Mouse (Mus musculus) spleen, adult 2 months (tissue): ENCODE results near the gene Slc38a1. TPM values are rescaled to one million over a fixed set of nuclear protein-coding genes. Genes with fewer than 3 reads are reported as not detected.
A peak's percentile ranks its signal among the peaks of the same experiment; 100 is the strongest.

Experiments
- DNase-seq, 2 experiments: peaks; one replicate each; pipeline versions ENCODE4 v3.0.0 to v3.0.0-alpha.2; 2012 to 2021; ENCODE audit warnings: low spot score in 2 of 2, low read depth in 1 of 2
- H3K27ac ChIP-seq: fragments of 200-500 bp; 2 replicates; pipeline ENCODE4 v1.5.1; 2012; ENCODE audit warnings: low read length, inconsistent platforms; ENCODE audit not compliant: insufficient read depth
- H3K27me3 ChIP-seq: fragments of 200-500 bp; 2 replicates; pipeline ENCODE4 v1.6.1; 2012; ENCODE audit warnings: mild to moderate bottlenecking, moderate library complexity, low read length, inconsistent platforms; ENCODE audit not compliant: control insufficient read depth, insufficient read depth
- H3K36me3 ChIP-seq: fragments of 200-500 bp; 2 replicates; pipeline ENCODE4 v1.6.1; 2012; ENCODE audit warnings: mild to moderate bottlenecking, low read length, inconsistent platforms; ENCODE audit not compliant: control insufficient read depth, insufficient read depth
- H3K4me1 ChIP-seq: fragments of 200-500 bp; 2 replicates; pipeline ENCODE4 v1.6.1; 2011; ENCODE audit warnings: inconsistent platforms; ENCODE audit not compliant: control insufficient read depth, insufficient read depth, insufficient read length
- H3K4me3 ChIP-seq: fragments of 200-500 bp; 2 replicates; pipeline ENCODE4 v1.5.1; 2011; ENCODE audit warnings: mild to moderate bottlenecking, inconsistent platforms; ENCODE audit not compliant: insufficient read depth, insufficient read length; ENCODE audit errors: extremely low read depth
- CTCF ChIP-seq: fragments of 200-500 bp; IDR thresholded peaks from 2 replicates; pipeline ENCODE4 v1.5.1; 2011; ENCODE audit warnings: mild to moderate bottlenecking, inconsistent platforms; ENCODE audit not compliant: insufficient read depth, insufficient read length, insufficient replicate concordance; ENCODE audit errors: extremely low read depth
- POLR2A ChIP-seq: fragments of 200-500 bp; IDR thresholded peaks from 2 replicates; pipeline ENCODE4 v1.6.1; 2011; ENCODE audit warnings: low read depth, low read length, inconsistent platforms
- WGBS: fragments of 180-500 bp; shearing (Covaris S2); methylation state at CpG from one replicate; pipeline ENCODE4 v1.1.7; 2018; 5-methylcytosine and 5-hydroxymethylcytosine counted together
- polyA plus RNA-seq: library from polyadenylated mRNA; depleted of rRNA; stranded (reverse); fragments of >200 nt; gene quantifications from 2 replicates; pipeline ENCODE4 v1.2.3, GENCODE M21; 2012; rRNA removed

Gene Slc38a1
- polyA plus RNA-seq: 44.4 and 61.5 TPM in 2 replicates

DNA sequence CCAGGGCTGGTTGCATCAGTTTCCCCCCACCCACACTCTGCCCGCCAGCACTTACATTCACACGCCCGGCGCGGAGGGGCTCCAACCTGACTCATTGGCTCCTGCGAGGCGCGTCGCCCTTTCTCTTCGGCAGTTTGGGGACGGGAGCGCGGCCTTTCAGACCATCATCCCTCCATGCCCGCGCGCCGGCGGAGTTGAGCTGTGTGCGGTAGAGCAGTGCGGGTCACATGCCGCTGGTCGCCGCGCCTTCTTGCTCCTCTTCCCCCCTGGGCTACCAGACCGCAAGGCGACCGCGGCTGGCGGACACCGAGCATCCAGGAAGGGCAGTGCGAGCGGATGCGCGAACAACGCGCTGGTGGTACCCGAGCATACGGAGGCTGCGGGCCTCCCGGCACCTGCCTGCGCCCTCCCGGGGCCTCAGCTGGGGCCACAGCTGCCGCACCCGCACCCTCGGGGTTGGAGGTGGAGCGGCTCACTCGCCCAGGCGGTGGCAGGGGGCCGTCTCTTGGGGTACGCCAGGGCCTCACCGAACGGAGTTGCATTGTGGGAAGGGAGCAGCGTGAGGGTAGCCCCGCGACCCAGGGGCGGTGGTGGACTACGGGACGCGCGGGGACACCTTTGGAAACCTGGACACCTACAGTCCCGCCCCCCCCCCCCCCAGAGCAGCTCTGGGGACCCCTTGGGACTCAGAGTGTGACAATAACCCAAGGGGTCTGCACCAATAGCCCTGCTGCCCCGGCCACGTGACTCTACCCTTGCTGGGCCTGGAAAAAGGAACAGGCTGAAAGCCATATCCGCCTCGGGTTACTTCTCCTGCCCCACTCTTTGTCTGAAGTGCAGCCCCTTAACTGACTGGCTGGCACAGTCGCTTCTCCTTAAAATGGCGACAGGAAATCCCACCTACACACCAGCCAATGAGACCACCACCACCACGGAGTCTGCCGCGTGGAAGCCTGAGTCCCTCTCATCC is at the start of gene Slc38a1:
Gene Slc38a1, minus strand, starts transcription at position 478 of the 970 bp plus-strand sequence.
- no peaks in the 10 kb centered on the region for H3K36me3 ChIP-seq
- peak in 1 of 2 experiments; percentile 73 for DNase-seq
- H3K4me3 ChIP-seq: peak within 1 kb of the TSS; percentile 75
- H3K4me1 ChIP-seq: peaks cover 10% of the 10 kb centered on the region; the same call in 1 of the 2 replicates
- WGBS: under 1% methylated on average over 67 of the region's 70 CpGs
- H3K27ac ChIP-seq: peak within 1 kb of the TSS; percentile 97
- no peaks in the 10 kb centered on the region for H3K27me3 ChIP-seq
- peak; percentile 63 for TF ChIP-seq POLR2A
- TF ChIP-seq CTCF: no peak

DNA sequence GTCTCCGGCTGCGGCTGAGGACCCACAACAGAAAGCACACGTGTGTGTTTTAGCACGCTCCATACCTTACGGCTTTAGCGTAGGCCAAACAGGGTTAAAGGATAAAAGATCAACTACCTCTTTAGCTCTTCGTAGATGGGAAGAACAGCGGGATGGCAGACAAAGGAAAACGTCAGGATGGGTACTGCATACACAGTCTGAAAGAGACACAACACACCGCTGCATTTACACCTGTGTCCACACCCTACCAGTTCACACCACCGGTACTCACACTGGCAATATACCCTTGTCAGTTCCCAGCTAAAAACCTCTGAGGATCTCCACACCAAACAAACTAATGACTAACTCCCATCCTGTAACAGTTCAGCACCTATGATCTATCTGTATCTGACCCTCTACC is 49.7 kb upstream of the Slc38a1 start:
- H3K4me1 ChIP-seq: peaks cover 4% of the 10 kb centered on the region; the same call in 1 of the 2 replicates
- TF ChIP-seq CTCF (no peak), POLR2A (no peak)
- no peak overlapping the region for H3K4me3 ChIP-seq
- H3K27ac ChIP-seq: no peak overlapping the region
- DNase-seq: no peak
- H3K27me3 ChIP-seq: no peaks in the 10 kb centered on the region
- H3K36me3 ChIP-seq: peaks cover 77% of the 10 kb centered on the region
- 95% methylated on average over 11 of the region's 11 CpGs for WGBS

DNA sequence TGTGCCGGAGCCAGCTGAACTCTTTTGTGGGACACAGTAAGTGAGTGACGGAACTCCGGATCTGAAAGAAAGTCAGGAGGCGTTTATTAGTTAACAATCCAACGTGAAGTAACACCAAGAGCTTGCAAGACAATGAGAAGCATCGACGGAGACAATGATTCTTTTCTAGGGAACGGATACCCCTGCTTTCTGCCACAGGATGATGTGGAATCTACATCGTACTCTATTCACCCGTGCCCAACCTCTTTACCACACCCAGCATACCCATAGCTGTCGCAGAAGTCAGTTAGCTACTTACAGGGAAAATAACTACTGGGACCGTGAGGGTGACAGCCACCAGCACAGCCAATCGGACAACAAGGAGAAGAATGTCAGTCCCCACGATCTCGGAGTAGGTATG is 48.7 kb upstream of the Slc38a1 start:
- TF ChIP-seq POLR2A: no peak
- TF ChIP-seq CTCF: no peak
- no peaks in the 10 kb centered on the region for H3K27me3 ChIP-seq
- 93% methylated on average over 15 of the region's 15 CpGs for WGBS
- DNase-seq: no peak
- peaks cover 70% of the 10 kb centered on the region for H3K36me3 ChIP-seq
- no peak overlapping the region for H3K4me3 ChIP-seq
- H3K27ac ChIP-seq: no peak overlapping the region
- no peaks in the 10 kb centered on the region for H3K4me1 ChIP-seq

GRCm38 (mm10) chr15:96690829-96691228 is 48.1 kb upstream of the Slc38a1 start:
- DNase-seq: no peak
- Histone ChIP-seq H3K27ac (no peak overlapping the region), H3K36me3 (peaks cover 68% of the 10 kb centered on the region), H3K4me3 (no peak overlapping the region), H3K27me3 (no peaks in the 10 kb centered on the region), H3K4me1 (no peaks in the 10 kb centered on the region)
- WGBS: 90% methylated on average over 13 of the region's 13 CpGs
- TF ChIP-seq CTCF (no peak), POLR2A (no peak)

GRCm38 (mm10) chr15:96689919-96690318 is 47.2 kb upstream of the Slc38a1 start:
- DNase-seq: no peak
- Histone ChIP-seq H3K36me3 (peaks cover 59% of the 10 kb centered on the region), H3K4me3 (no peak overlapping the region), H3K27ac (no peak overlapping the region), H3K4me1 (peaks cover 4% of the 10 kb centered on the region; the same call in 1 of the 2 replicates), H3K27me3 (no peaks in the 10 kb centered on the region)
- 94% methylated on average over 9 of the region's 9 CpGs for WGBS
- TF ChIP-seq POLR2A: no peak
- no peak for TF ChIP-seq CTCF

DNA sequence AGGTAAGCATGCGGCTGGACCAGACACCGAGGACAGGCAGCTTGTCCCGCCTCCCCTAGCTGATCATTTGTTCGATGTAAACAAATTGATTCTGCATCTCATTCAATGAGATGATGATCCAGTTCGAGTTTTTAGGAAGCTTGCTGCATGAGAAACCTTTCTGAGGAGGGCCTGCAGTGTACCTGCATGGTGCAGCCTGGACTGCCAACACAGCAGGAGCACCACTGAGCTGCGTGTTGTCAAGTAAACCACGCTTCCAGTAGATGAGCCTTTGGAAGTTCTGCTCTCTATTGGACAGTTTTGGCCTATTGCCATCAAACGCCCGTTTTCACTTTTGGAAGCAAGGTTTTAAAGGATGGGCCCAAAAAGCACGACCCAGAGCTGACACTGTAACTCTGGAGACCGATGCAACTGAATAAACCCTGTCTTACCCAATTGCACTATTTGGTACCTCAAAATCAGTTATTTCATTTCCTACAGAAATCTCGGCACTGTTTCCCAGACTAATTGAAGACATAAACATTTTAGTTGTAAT is 46.1 kb upstream of the Slc38a1 start:
- H3K4me3 ChIP-seq: no peak overlapping the region
- H3K27me3 ChIP-seq: no peaks in the 10 kb centered on the region
- peaks cover 4% of the 10 kb centered on the region; the same call in 1 of the 2 replicates for H3K4me1 ChIP-seq
- no peak for DNase-seq
- no peak overlapping the region for H3K27ac ChIP-seq
- H3K36me3 ChIP-seq: peaks cover 50% of the 10 kb centered on the region
- 89% methylated on average over 12 of the region's 12 CpGs for WGBS
- TF ChIP-seq CTCF: no peak
- TF ChIP-seq POLR2A: no peak
